Mouse (Mus musculus): ENCODE data around the gene Abhd17c.
A peak's percentile ranks its signal among the peaks of the same experiment; 100 is the strongest.

- TF ChIP-seq POLR2A (IDR thresholded peaks at IDR 0.05; ENCODE audit: low read depth, low read length) (no peak), CTCF (IDR thresholded peaks at IDR 0.05; ENCODE audit: extremely low read depth, insufficient read depth, insufficient read length, insufficient replicate concordance) (peak; percentile 79; the same call in 1 of the 2 replicates)
These were observed 62.7 kb downstream of the Abhd17c start for GRCm38 (mm10) chr7:84088971-84089370.

Measured in spleen, adult 2 months (tissue).